In genomic region chr9:68745931-68746646, GRCm38 (mm10) we compare ENCODE assay signal across 28 mouse cellular contexts.
DNase-seq lines count a peak whose midpoint lies in the region; ATAC-seq and TF ChIP-seq lines count a peak whose summit lies in the region.
"Had no signal": no experiment of that assay in that cellular context is flagged by ENCODE, and none has a peak within 500 bp of the region (broad histone marks: within the 10 kb centered on the region; RNA-seq: fewer than 3 reads in every experiment).

No protein-coding gene starts in this region.

- TF ChIP-seq CTCF in cortical plate, adult 2 months (IDR thresholded peaks at IDR 0.05; ENCODE audit: extremely low read depth, insufficient read depth, low read length) = no peak

- H3K27ac ChIP-seq in midbrain, embryonic 11.5 days (ENCODE audit: low read depth, low read length) = no peak overlapping the region
- H3K27ac ChIP-seq in midbrain, embryonic 10.5 days (replicated peaks) = no peak overlapping the region
- H3K27ac ChIP-seq in cortical plate, adult 2 months (ENCODE audit: insufficient read depth, low read length) = peak overlapping the region; percentile 14; the same call in 1 of the 2 replicates
- H3K27ac ChIP-seq: embryonic facial prominence, embryonic 10.5 days; embryonic facial prominence, embryonic 13.5 days; forebrain, embryonic 12.5 days; forebrain, embryonic 15.5 days; heart, adult 2 months; heart, embryonic 10.5 days; heart, embryonic 13.5 days; hindbrain, embryonic 14.5 days; hindbrain, postnatal 0 days had no signal

- H3K36me3 ChIP-seq in midbrain, embryonic 11.5 days (ENCODE audit: control insufficient read depth, insufficient read depth, low read length) = no peaks in the 10 kb centered on the region
- no peaks in the 10 kb centered on the region for H3K36me3 ChIP-seq in midbrain, embryonic 10.5 days
- H3K36me3 ChIP-seq: embryonic facial prominence, embryonic 10.5 days; embryonic facial prominence, embryonic 13.5 days; forebrain, embryonic 12.5 days; forebrain, embryonic 15.5 days; heart, embryonic 10.5 days; heart, embryonic 13.5 days had no signal

- ATAC-seq in frontal cortex, adult (ENCODE audit: low TSS enrichment) = peak; percentile 84
- ATAC-seq in midbrain, embryonic 11.5 days (ENCODE audit: low FRiP score) = no peak
- ATAC-seq: CD4-positive, CD25-positive, alpha-beta regulatory T cell, adult 4 months; forebrain, embryonic 15.5 days; hindbrain, postnatal 0 days; inflammation-experienced regulatory T-cells, adult 6 months; intestine, embryonic 16.5 days had no signal

- no peaks in the 10 kb centered on the region for H3K4me1 ChIP-seq in midbrain, embryonic 11.5 days (ENCODE audit: control insufficient read depth, insufficient read depth, low read length)
- H3K4me1 ChIP-seq in midbrain, embryonic 10.5 days = peaks cover 1% of the 10 kb centered on the region; the same call in 1 of the 2 replicates
- H3K4me1 ChIP-seq in cortical plate, adult 2 months (ENCODE audit: control insufficient read depth, insufficient read depth, low read length) = peaks cover 5% of the 10 kb centered on the region
- H3K4me1 ChIP-seq: embryonic facial prominence, embryonic 10.5 days; embryonic facial prominence, embryonic 13.5 days; forebrain, embryonic 12.5 days; forebrain, embryonic 15.5 days; heart, embryonic 10.5 days had no signal

- no peaks in the 10 kb centered on the region for H3K9me3 ChIP-seq in midbrain, embryonic 11.5 days (ENCODE audit: control insufficient read depth, low read length)
- H3K9me3 ChIP-seq in midbrain, embryonic 10.5 days (replicated peaks) = no peaks in the 10 kb centered on the region
- H3K9me3 ChIP-seq: embryonic facial prominence, embryonic 10.5 days; embryonic facial prominence, embryonic 13.5 days; forebrain, embryonic 12.5 days; forebrain, embryonic 15.5 days; heart, embryonic 10.5 days; heart, embryonic 13.5 days had no signal

- H3K4me3 ChIP-seq in midbrain, embryonic 11.5 days (ENCODE audit: low read depth, low read length) = no peak overlapping the region
- no peak overlapping the region for H3K4me3 ChIP-seq in midbrain, embryonic 10.5 days
- H3K4me3 ChIP-seq in cortical plate, adult 2 months (ENCODE audit: insufficient read depth, low read length) = no peak overlapping the region
- H3K4me3 ChIP-seq: embryonic facial prominence, embryonic 10.5 days; embryonic facial prominence, embryonic 13.5 days; erythroblast, embryonic 14.5 days; forebrain, embryonic 12.5 days; forebrain, embryonic 15.5 days; heart, adult 2 months; heart, embryonic 10.5 days; heart, embryonic 13.5 days had no signal

- no peak for TF ChIP-seq POLR2A in cortical plate, adult 2 months (IDR thresholded peaks at IDR 0.05; ENCODE audit: extremely low read depth, insufficient read depth, low read length)

- no peak overlapping the region for H3K9ac ChIP-seq in midbrain, embryonic 11.5 days (ENCODE audit: low read length)
- H3K9ac ChIP-seq: embryonic facial prominence, embryonic 13.5 days; forebrain, embryonic 12.5 days; forebrain, embryonic 15.5 days; heart, embryonic 13.5 days; hindbrain, embryonic 14.5 days had no signal

- DNase-seq in frontal cortex, postnatal 10 days (ENCODE audit: low spot score in 2 of 2) = no peak
- DNase-seq in midbrain, embryonic 11.5 days (ENCODE audit: low spot score, missing footprints) = peak; percentile 41
- no peak for DNase-seq in midbrain, embryonic 10.5 days (ENCODE audit: low spot score)
- peak; percentile 68 for DNase-seq in telencephalon, adult 2 months (ENCODE audit: low read depth, low spot score)
- DNase-seq in retina, embryonic 14.5 days (ENCODE audit: low spot score) = no peak
- DNase-seq: adrenal gland, adult 2 months; adrenal gland, postnatal 14 days; cerebellum, adult 11-12 months; cerebellum, adult 9-11 months; embryo, embryonic 11 days; gastrocnemius, postnatal 36 days; heart, adult 2 months; heart, postnatal 14 days; heart, postnatal 4 days had no signal

- H3K27me3 ChIP-seq in midbrain, embryonic 11.5 days (ENCODE audit: control insufficient read depth, insufficient read depth, low read length) = no peaks in the 10 kb centered on the region
- no peaks in the 10 kb centered on the region for H3K27me3 ChIP-seq in midbrain, embryonic 10.5 days (ENCODE audit: low read depth, poor library complexity, severe bottlenecking)
- H3K27me3 ChIP-seq: embryonic facial prominence, embryonic 13.5 days; forebrain, embryonic 12.5 days; forebrain, embryonic 15.5 days; heart, embryonic 13.5 days had no signal

- WGBS in midbrain, embryonic 11.5 days = 92% methylated on average over 11 of the region's 11 CpGs
- whole genome bisulfite sequencing in midbrain, embryonic 10.5 days = 91% methylated on average over 11 of the region's 11 CpGs

- H3K4me2 ChIP-seq in midbrain, embryonic 11.5 days = no peak overlapping the region
- H3K4me2 ChIP-seq: embryonic facial prominence, embryonic 13.5 days; forebrain, embryonic 12.5 days; forebrain, embryonic 15.5 days; heart, embryonic 13.5 days; hindbrain, embryonic 14.5 days had no signal

Comparison
In these comparisons a context has a peak if more than half of its experiments do, and no peak if none do; other contexts are left out.
1. DNase-seq: peak in midbrain, embryonic 11.5 days (single experiment) and telencephalon, adult 2 months (single experiment); none in frontal cortex, postnatal 10 days (0 of 2), midbrain, embryonic 10.5 days (single experiment) and retina, embryonic 14.5 days (single experiment).